Mouse (Mus musculus) cerebellum, adult 18-20 months (tissue): ENCODE results near the gene Aamdc.

Experiments
- DNase-seq, 2 experiments: peaks; one replicate each; pipeline ENCODE4 v3.0.0; 2021

The Aamdc gene

GRCm38 (mm10) chr7:97579067-97579975 is at the start of gene Aamdc, which contains the start of gene Rsf1:
Gene Aamdc (minus strand): TSS chr7:97579497.
Gene Rsf1 (plus strand): TSS chr7:97579889.
- DNase-seq = peak; percentile 95 to 97

GRCm38 (mm10) chr7:97623402-97623801 is 44.1 kb upstream of the Aamdc start:
- no peak for DNase-seq

GRCm38 (mm10) chr7:97622676-97623075 is 43.4 kb upstream of the Aamdc start:
- no peak for DNase-seq

GRCm38 (mm10) chr7:97621346-97621745 is 42.0 kb upstream of the Aamdc start:
- DNase-seq = no peak

- no peak for DNase-seq
Observed at GRCm38 (mm10) chr7:97598548-97598947, 19.3 kb upstream of the Aamdc start.

- no peak for DNase-seq
Observed at GRCm38 (mm10) chr7:97593535-97593934, 14.2 kb upstream of the Aamdc start.

GRCm38 (mm10) chr7:97592396-97592795 is 13.1 kb upstream of the Aamdc start:
- DNase-seq = no peak

GRCm38 (mm10) chr7:97591336-97591735 is 12.0 kb upstream of the Aamdc start:
- no peak for DNase-seq

GRCm38 (mm10) chr7:97590488-97590887 is 11.2 kb upstream of the Aamdc start:
- DNase-seq = peak in 1 of 2 experiments; percentile 12

- no peak for DNase-seq
Observed at GRCm38 (mm10) chr7:97588506-97588905, 9.2 kb upstream of the Aamdc start.

GRCm38 (mm10) chr7:97580843-97581214 is 1.5 kb upstream of the Aamdc start:
- peak; percentile 85 to 88 for DNase-seq

- DNase-seq = peak in 1 of 2 experiments; percentile 51
Observed at GRCm38 (mm10) chr7:97579976-97580842, 912 bp upstream of the Aamdc start.

- peak; percentile 51 for DNase-seq
Observed at GRCm38 (mm10) chr7:97578361-97579066, 783 bp downstream of the Aamdc start.

GRCm38 (mm10) chr7:97570389-97570788 is 8.9 kb downstream of the Aamdc start:
- no peak for DNase-seq

GRCm38 (mm10) chr7:97569372-97569771 is 9.9 kb downstream of the Aamdc start:
- no peak for DNase-seq

GRCm38 (mm10) chr7:97563576-97563975 is 15.7 kb downstream of the Aamdc start:
- DNase-seq = no peak

GRCm38 (mm10) chr7:97550673-97551072 is 28.6 kb downstream of the Aamdc start:
- no peak for DNase-seq

- DNase-seq = no peak
Observed at GRCm38 (mm10) chr7:97549301-97549700, 30.0 kb downstream of the Aamdc start.

GRCm38 (mm10) chr7:97546462-97546861 is 32.8 kb downstream of the Aamdc start:
- DNase-seq = peak; percentile 31 to 64

- DNase-seq = no peak
Observed at GRCm38 (mm10) chr7:97536571-97536970, 42.7 kb downstream of the Aamdc start.

GRCm38 (mm10) chr7:97535531-97535930 is 43.8 kb downstream of the Aamdc start:
- no peak for DNase-seq

GRCm38 (mm10) chr7:97519935-97520334 is 59.4 kb downstream of the Aamdc start:
- DNase-seq = no peak

- DNase-seq = peak; percentile 50 to 62
Observed at GRCm38 (mm10) chr7:97514786-97515185, 64.5 kb downstream of the Aamdc start.
